ENCODE assay signal across 8 mouse cellular contexts in the genomic region with DNA sequence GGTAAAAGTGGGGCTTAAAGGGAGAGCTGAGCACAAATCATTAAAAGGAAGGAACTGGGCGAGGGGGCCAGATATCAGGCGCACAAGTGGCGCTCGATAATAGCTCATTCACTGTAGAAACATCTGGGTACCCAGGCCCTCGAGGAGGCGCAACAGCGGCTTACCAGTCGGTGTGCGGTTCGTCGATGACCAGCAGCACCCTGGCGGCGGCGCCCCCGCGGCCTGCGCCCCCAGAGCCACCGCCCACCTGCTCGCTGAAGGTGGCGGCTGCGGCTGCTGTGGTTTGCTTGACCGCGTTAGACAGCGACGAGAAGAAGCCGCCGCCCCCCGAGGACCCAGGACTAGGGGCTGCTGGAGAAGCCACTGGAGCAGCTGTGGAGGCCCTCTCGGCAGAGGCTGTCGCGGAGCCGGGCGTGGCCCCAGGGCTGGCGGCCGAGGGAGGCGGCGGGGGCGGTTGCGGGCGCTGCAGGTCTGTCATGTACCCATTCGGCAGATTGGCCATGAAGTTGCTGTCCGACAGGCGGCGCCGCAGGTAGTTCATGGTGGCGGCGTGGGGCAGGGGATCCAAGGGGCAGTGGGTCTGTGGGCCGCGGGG. TPM values are rescaled to one million over a fixed set of nuclear protein-coding genes. Genes with fewer than 3 reads are reported as not detected.
DNase-seq lines count a peak whose midpoint lies in the region; ATAC-seq lines count a peak whose summit lies in the region.

No protein-coding gene starts in this region.

- WGBS in hindbrain, embryonic 11.5 days: 19% methylated on average over 33 of the region's 49 CpGs
- 31% methylated on average over 47 of the region's 49 CpGs for WGBS in midbrain, embryonic 10.5 days

- no peak overlapping the region for H3K27ac ChIP-seq in hindbrain, embryonic 11.5 days (ENCODE audit: low read depth, low read length)
- H3K27ac ChIP-seq in midbrain, embryonic 10.5 days (replicated peaks): peak overlapping the region; percentile 78

- H3K27me3 ChIP-seq in hindbrain, embryonic 11.5 days (ENCODE audit: control insufficient read depth, insufficient read depth, low read length): no peaks in the 10 kb centered on the region
- H3K27me3 ChIP-seq in midbrain, embryonic 10.5 days (ENCODE audit: low read depth, poor library complexity, severe bottlenecking): peaks cover 9% of the 10 kb centered on the region

- H3K9ac ChIP-seq in hindbrain, embryonic 11.5 days (ENCODE audit: low read depth, low read length): 0 out of 2 replicates have a peak overlapping the region, but pooled peaks have one; percentile 45

- H3K4me1 ChIP-seq in hindbrain, embryonic 11.5 days (replicated peaks; ENCODE audit: control insufficient read depth, insufficient read depth, low read length): no peaks in the 10 kb centered on the region
- peaks cover 6% of the 10 kb centered on the region for H3K4me1 ChIP-seq in midbrain, embryonic 10.5 days

- H3K4me3 ChIP-seq in hindbrain, embryonic 11.5 days (ENCODE audit: low read depth, low read length): peak overlapping the region; percentile 44
- H3K4me3 ChIP-seq in midbrain, embryonic 10.5 days: peak overlapping the region; percentile 59

- H3K9me3 ChIP-seq in hindbrain, embryonic 11.5 days (ENCODE audit: control insufficient read depth, low read length): no peaks in the 10 kb centered on the region
- H3K9me3 ChIP-seq in midbrain, embryonic 10.5 days (replicated peaks): peaks cover 8% of the 10 kb centered on the region

- no peak for DNase-seq in frontal cortex, postnatal 36 days (ENCODE audit: low spot score in 2 of 2)
- DNase-seq in retina, embryonic 14.5 days (ENCODE audit: low spot score): peak; percentile 4
- DNase-seq in retina, postnatal 1 day: no peak
- no peak for DNase-seq in hindbrain, embryonic 11.5 days (ENCODE audit: low spot score)
- no peak for DNase-seq in midbrain, embryonic 10.5 days (ENCODE audit: low spot score)
- DNase-seq in natural killer cell, adult 2 months (ENCODE audit: low spot score in 2 of 2): no peak
- DNase-seq in urinary bladder, adult 18-20 months (ENCODE audit: low spot score in 2 of 2): no peak

- peak overlapping the region; percentile 50 for H3K4me2 ChIP-seq in hindbrain, embryonic 11.5 days (replicated peaks; ENCODE audit: low read depth, low read length)

- no peaks in the 10 kb centered on the region for H3K36me3 ChIP-seq in hindbrain, embryonic 11.5 days (ENCODE audit: control insufficient read depth, insufficient read depth, low read length)
- 0 out of 2 replicates have a peak, but pooled peaks cover 3% of the 10 kb centered on the region for H3K36me3 ChIP-seq in midbrain, embryonic 10.5 days

- peak; percentile 5; the same call in 1 of the 2 replicates for ATAC-seq in frontal cortex, adult (ENCODE audit: low TSS enrichment)
- peak; percentile 69 for ATAC-seq in hindbrain, embryonic 11.5 days (ENCODE audit: low FRiP score)

RNA-seq across cellular contexts. Expression of gene Syn1, which starts 0.5 kb away (rescaled TPM):
- 12.4 and 12.7 TPM in 2 replicates for polyA plus RNA-seq in hindbrain, embryonic 11.5 days (2014; fragmentation: Nextera tagmentation; extraction: Ambion mirVana)
- polyA plus RNA-seq in midbrain, embryonic 10.5 days (2016; fragmentation: Nextera tagmentation; extraction: Ambion mirVana): 4.0 and 6.8 TPM in 2 replicates

RNA-seq across cellular contexts. Expression of gene Cfp, which starts 11.0 kb away (rescaled TPM):
- 2.8 and 3.4 TPM in 2 replicates for polyA plus RNA-seq in hindbrain, embryonic 11.5 days (2014; fragmentation: Nextera tagmentation; extraction: Ambion mirVana)
- polyA plus RNA-seq in midbrain, embryonic 10.5 days (2016; fragmentation: Nextera tagmentation; extraction: Ambion mirVana): 3.6 and 5.1 TPM in 2 replicates

RNA-seq across cellular contexts. Expression of gene Elk1, which starts 30.1 kb away (rescaled TPM):
- 7.1 and 9.1 TPM in 2 replicates for polyA plus RNA-seq in hindbrain, embryonic 11.5 days (2014; fragmentation: Nextera tagmentation; extraction: Ambion mirVana)
- polyA plus RNA-seq in midbrain, embryonic 10.5 days (2016; fragmentation: Nextera tagmentation; extraction: Ambion mirVana): 9.6 and 12.3 TPM in 2 replicates

RNA-seq across cellular contexts. Expression of gene Uxt, which starts 41.5 kb away (rescaled TPM):
- 51.4 and 63.6 TPM in 2 replicates for polyA plus RNA-seq in hindbrain, embryonic 11.5 days (2014; fragmentation: Nextera tagmentation; extraction: Ambion mirVana)
- 65.5 and 73.3 TPM in 2 replicates for polyA plus RNA-seq in midbrain, embryonic 10.5 days (2016; fragmentation: Nextera tagmentation; extraction: Ambion mirVana)

RNA-seq across cellular contexts. Expression of gene Timp1, which starts 50.4 kb away (rescaled TPM):
- 8.9 and 10.4 TPM in 2 replicates for polyA plus RNA-seq in hindbrain, embryonic 11.5 days (2014; fragmentation: Nextera tagmentation; extraction: Ambion mirVana)
- 8.8 and 10.6 TPM in 2 replicates for polyA plus RNA-seq in midbrain, embryonic 10.5 days (2016; fragmentation: Nextera tagmentation; extraction: Ambion mirVana)
